ENCODE assay signal across 8 mouse cellular contexts in genomic region chr9:106280808-106281544, GRCm38 (mm10). TPM values are rescaled to one million over a fixed set of nuclear protein-coding genes. Genes with fewer than 3 reads are reported as not detected.
DNase-seq lines count a peak whose midpoint lies in the region; ATAC-seq lines count a peak whose summit lies in the region.

Poc1a (plus strand) TSS chr9:106281061.

- no peaks in the 10 kb centered on the region for H3K9me3 ChIP-seq in intestine, embryonic 14.5 days (ENCODE audit: control insufficient read depth, low read length)

- peak within 1 kb of the TSS; percentile 90 for H3K4me2 ChIP-seq in intestine, embryonic 14.5 days (ENCODE audit: low read length)

- peak within 1 kb of the TSS; percentile 69 for H3K27ac ChIP-seq in intestine, embryonic 14.5 days (ENCODE audit: low read depth)

- DNase-seq in adrenal gland, adult 18-20 months (ENCODE audit: low spot score in 2 of 2): peak; percentile 92 to 93
- DNase-seq in embryo, embryonic 11 days: peak; percentile 95
- DNase-seq in gastrocnemius, postnatal 25 days: peak; percentile 89
- DNase-seq in intestine, embryonic 14.5 days (ENCODE audit: low spot score): peak; percentile 100
- DNase-seq in left cerebral cortex, postnatal 14 days (ENCODE audit: low spot score in 2 of 2): peak; percentile 92 to 95
- peak; percentile 96 for DNase-seq in mesoderm, embryonic 11.5 days (ENCODE audit: low read depth, low spot score)
- DNase-seq in right cerebral cortex, postnatal 36 days (ENCODE audit: low spot score in 2 of 2): peak; percentile 92
- peak; percentile 96 for DNase-seq in yolk sac, embryonic 10.5 days (ENCODE audit: low spot score)

- peaks cover 11% of the 10 kb centered on the region for H3K4me1 ChIP-seq in intestine, embryonic 14.5 days (replicated peaks; ENCODE audit: control insufficient read depth, insufficient read depth, low read length)

- H3K4me3 ChIP-seq in intestine, embryonic 14.5 days (ENCODE audit: low read depth, low read length): peak within 1 kb of the TSS; percentile 76

- peak; percentile 94 for ATAC-seq in intestine, embryonic 14.5 days (replicated peaks; ENCODE audit: low FRiP score, low TSS enrichment, low read depth)

- intact Hi-C loops in left cerebral cortex, postnatal 14 days (cut with DNase I): no loop called here

- whole genome bisulfite sequencing in intestine, embryonic 14.5 days: under 1% methylated on average over 47 of the region's 47 CpGs

- H3K9ac ChIP-seq in intestine, embryonic 14.5 days (ENCODE audit: low read length): peak within 1 kb of the TSS; percentile 59

- H3K27me3 ChIP-seq in intestine, embryonic 14.5 days (replicated peaks; ENCODE audit: control insufficient read depth, insufficient read depth, low read length): no peaks in the 10 kb centered on the region

- H3K36me3 ChIP-seq in intestine, embryonic 14.5 days (ENCODE audit: control insufficient read depth, insufficient read depth, low read length): peaks cover 19% of the 10 kb centered on the region; the same call in 1 of the 2 replicates

RNA-seq across cellular contexts. Expression of gene Poc1a, which starts in this region (rescaled TPM):
- 1 to 10 TPM; 3.2 to 4.3 TPM for total RNA-seq in adrenal gland, adult 18-20 months (2021)
- total RNA-seq in gastrocnemius, postnatal 25 days (2021): 1 to 10 TPM in 1 of 2 experiments, under 1 TPM in 1; 0.90 to 2.1 TPM
- 29.1 and 29.6 TPM in 2 replicates for polyA plus RNA-seq in intestine, embryonic 14.5 days (2014; fragmentation: Nextera tagmentation; extraction: Ambion mirVana)
- total RNA-seq in left cerebral cortex, postnatal 14 days (2021): 10 to 100 TPM; 17.7 to 19.3 TPM

Comparison
In these comparisons a context has a peak if more than half of its experiments do, and no peak if none do; other contexts are left out.
1. Peak in every context shown above with its lines: DNase-seq, ATAC-seq, H3K4me3 ChIP-seq and H3K27ac ChIP-seq.